Mouse (Mus musculus): ENCODE data around the gene Eif2b1. TPM values are rescaled to one million over a fixed set of nuclear protein-coding genes. Genes with fewer than 3 reads are reported as not detected.
"Not testable (repeated sequence)": the region's sequence is repeated elsewhere in the genome, so short reads cannot be mapped to it uniquely, and the experiment has no call there.

Eif2b1 gene
- polyA plus RNA-seq, 1 experiment from 2014 or later = 76.3 TPM

- Histone ChIP-seq H3K27me3 (no peaks in the 10 kb centered on the region), H3K9me3 (no peaks in the 10 kb centered on the region), H3K36me3 (peaks cover 41% of the 10 kb centered on the region), H3K4me2 (peak overlapping the region; percentile 97), H3K4me3 (peak overlapping the region; percentile 74), H3K27ac (no peak overlapping the region), H3K9ac (peak overlapping the region; percentile 74), H3K4me1 (peaks cover 15% of the 10 kb centered on the region)
- peak; percentile 99 for ATAC-seq (ENCODE audit: insufficient number of reproducible peaks, insufficient read depth, low FRiP score, low TSS enrichment, low read depth)
- 7% methylated on average over 30 of the region's 30 CpGs for WGBS
Observed at GRCm38 (mm10) chr5:124598224-124599174, 19.6 kb upstream of the Eif2b1 start.

- 88% methylated on average over 3 of the region's 3 CpGs for WGBS
- no peaks in the 10 kb centered on the region for H3K9me3 ChIP-seq
- H3K27me3 ChIP-seq = no peaks in the 10 kb centered on the region
- ATAC-seq (ENCODE audit: insufficient number of reproducible peaks, insufficient read depth, low FRiP score, low TSS enrichment, low read depth) = no peak
- H3K9ac ChIP-seq = peak overlapping the region; percentile 7; the same call in 1 of the 2 replicates
- no peak overlapping the region for H3K4me2 ChIP-seq
- H3K4me1 ChIP-seq = no peaks in the 10 kb centered on the region
- no peak overlapping the region for H3K27ac ChIP-seq
- no peak overlapping the region for H3K4me3 ChIP-seq
- H3K36me3 ChIP-seq = peaks cover 87% of the 10 kb centered on the region
Observed at GRCm38 (mm10) chr5:124592768-124593167, 13.8 kb upstream of the Eif2b1 start.

- Histone ChIP-seq H3K4me1 (peaks cover 23% of the 10 kb centered on the region), H3K36me3 (peaks cover 47% of the 10 kb centered on the region), H3K9me3 (no peaks in the 10 kb centered on the region), H3K9ac (no peak overlapping the region), H3K27ac (no peak overlapping the region), H3K27me3 (no peaks in the 10 kb centered on the region), H3K4me2 (no peak overlapping the region), H3K4me3 (no peak overlapping the region)
- no peak for ATAC-seq (ENCODE audit: insufficient number of reproducible peaks, insufficient read depth, low FRiP score, low TSS enrichment, low read depth)
- WGBS = 93% methylated on average over 5 of the region's 5 CpGs
Observed at GRCm38 (mm10) chr5:124582515-124582914, 3.6 kb upstream of the Eif2b1 start.

GRCm38 (mm10) chr5:124575467-124575866 is 3.5 kb downstream of the Eif2b1 start:
- H3K36me3 ChIP-seq = peaks cover 68% of the 10 kb centered on the region
- H3K27ac ChIP-seq = no peak overlapping the region
- no peaks in the 10 kb centered on the region for H3K27me3 ChIP-seq
- no peak overlapping the region for H3K4me2 ChIP-seq
- H3K9ac ChIP-seq = no peak overlapping the region
- no peaks in the 10 kb centered on the region for H3K9me3 ChIP-seq
- ATAC-seq (ENCODE audit: insufficient number of reproducible peaks, insufficient read depth, low FRiP score, low TSS enrichment, low read depth) = no peak
- H3K4me1 ChIP-seq = peaks cover 22% of the 10 kb centered on the region
- H3K4me3 ChIP-seq = no peak overlapping the region
- 93% methylated on average over 7 of the region's 7 CpGs for WGBS

GRCm38 (mm10) chr5:124571068-124571467 is 7.9 kb downstream of the Eif2b1 start:
- WGBS = 85% methylated on average over 12 of the region's 12 CpGs
- H3K9ac ChIP-seq = no peak overlapping the region; the same call in 1 of the 2 replicates
- no peak overlapping the region for H3K4me3 ChIP-seq
- H3K4me2 ChIP-seq = no peak overlapping the region
- H3K27me3 ChIP-seq = no peaks in the 10 kb centered on the region
- no peak overlapping the region for H3K27ac ChIP-seq
- no peaks in the 10 kb centered on the region for H3K4me1 ChIP-seq
- no peak for ATAC-seq (ENCODE audit: insufficient number of reproducible peaks, insufficient read depth, low FRiP score, low TSS enrichment, low read depth)
- H3K36me3 ChIP-seq = peaks cover 99% of the 10 kb centered on the region
- no peaks in the 10 kb centered on the region for H3K9me3 ChIP-seq

- no peak overlapping the region for H3K27ac ChIP-seq
- 76% methylated on average over 1 of the region's 1 CpGs for WGBS
- peaks cover 14% of the 10 kb centered on the region for H3K4me1 ChIP-seq
- no peak overlapping the region for H3K9ac ChIP-seq
- H3K4me3 ChIP-seq = no peak overlapping the region
- H3K4me2 ChIP-seq = no peak overlapping the region
- no peaks in the 10 kb centered on the region for H3K27me3 ChIP-seq
- H3K9me3 ChIP-seq = no peaks in the 10 kb centered on the region
- no peak for ATAC-seq (ENCODE audit: insufficient number of reproducible peaks, insufficient read depth, low FRiP score, low TSS enrichment, low read depth)
- H3K36me3 ChIP-seq = peaks cover 60% of the 10 kb centered on the region
Observed at GRCm38 (mm10) chr5:124555145-124555544, 23.8 kb downstream of the Eif2b1 start.

GRCm38 (mm10) chr5:124553607-124554006 is 25.3 kb downstream of the Eif2b1 start:
- peak overlapping the region; percentile 78 for H3K4me2 ChIP-seq
- H3K27ac ChIP-seq = no peak overlapping the region
- no peaks in the 10 kb centered on the region for H3K9me3 ChIP-seq
- ATAC-seq (ENCODE audit: insufficient number of reproducible peaks, insufficient read depth, low FRiP score, low TSS enrichment, low read depth) = no peak
- peak overlapping the region; percentile 90 for H3K4me3 ChIP-seq
- H3K27me3 ChIP-seq = no peaks in the 10 kb centered on the region
- H3K9ac ChIP-seq = peak overlapping the region; percentile 80; the same call in 1 of the 2 replicates
- H3K36me3 ChIP-seq = peaks cover 47% of the 10 kb centered on the region
- 48% methylated on average over 6 of the region's 6 CpGs for WGBS
- peaks cover 14% of the 10 kb centered on the region for H3K4me1 ChIP-seq

GRCm38 (mm10) chr5:124552558-124553307 is 26.2 kb downstream of the Eif2b1 start, which contains the start of gene Ddx55:
Gene Ddx55, plus strand, starts transcription at chr5:124552864.
- peaks cover 47% of the 10 kb centered on the region for H3K36me3 ChIP-seq
- H3K27ac ChIP-seq = peak within 1 kb of the TSS; percentile 85
- under 1% methylated on average over 66 of the region's 66 CpGs for WGBS
- H3K4me1 ChIP-seq = peaks cover 14% of the 10 kb centered on the region
- peak within 1 kb of the TSS; percentile 90 for H3K4me3 ChIP-seq
- peak within 1 kb of the TSS; percentile 78 for H3K4me2 ChIP-seq
- H3K9me3 ChIP-seq = no peaks in the 10 kb centered on the region
- no peaks in the 10 kb centered on the region for H3K27me3 ChIP-seq
- peak within 1 kb of the TSS; percentile 80 for H3K9ac ChIP-seq
- ATAC-seq (ENCODE audit: insufficient number of reproducible peaks, insufficient read depth, low FRiP score, low TSS enrichment, low read depth) = peak; percentile 83

- H3K9me3 ChIP-seq = no peaks in the 10 kb centered on the region
- H3K36me3 ChIP-seq = peaks cover 49% of the 10 kb centered on the region
- H3K9ac ChIP-seq = peak overlapping the region; percentile 80
- H3K4me2 ChIP-seq = peak overlapping the region; percentile 78
- 6% methylated on average over 9 of the region's 9 CpGs for WGBS
- peak overlapping the region; percentile 90 for H3K4me3 ChIP-seq
- peak overlapping the region; percentile 85; the same call in 1 of the 2 replicates for H3K27ac ChIP-seq
- ATAC-seq (ENCODE audit: insufficient number of reproducible peaks, insufficient read depth, low FRiP score, low TSS enrichment, low read depth) = no peak
- H3K4me1 ChIP-seq = peaks cover 14% of the 10 kb centered on the region
- H3K27me3 ChIP-seq = no peaks in the 10 kb centered on the region
Observed at GRCm38 (mm10) chr5:124552094-124552472, 26.8 kb downstream of the Eif2b1 start.

GRCm38 (mm10) chr5:124551349-124552093 is 27.4 kb downstream of the Eif2b1 start:
- peak overlapping the region; percentile 85; the same call in 1 of the 2 replicates for H3K27ac ChIP-seq
- peak overlapping the region; percentile 80 for H3K9ac ChIP-seq
- H3K4me2 ChIP-seq = peak overlapping the region; percentile 78

GRCm38 (mm10) chr5:124550737-124551136 is 28.2 kb downstream of the Eif2b1 start:
- not testable (repeated sequence) for H3K9ac ChIP-seq; H3K4me2 ChIP-seq; H3K4me3 ChIP-seq; H3K9me3 ChIP-seq; H3K27ac ChIP-seq; ATAC-seq (ENCODE audit: insufficient number of reproducible peaks, insufficient read depth, low FRiP score, low TSS enrichment, low read depth); H3K27me3 ChIP-seq
- WGBS = 84% methylated on average over 4 of the region's 4 CpGs
- Histone ChIP-seq H3K4me1 (peaks cover 14% of the 10 kb centered on the region), H3K36me3 (peaks cover 50% of the 10 kb centered on the region)

More at GRCm38 (mm10) chr5:124551349-124552093, 27.4 kb downstream of the Eif2b1 start:
- peaks cover 14% of the 10 kb centered on the region for H3K4me1 ChIP-seq
- 30% methylated on average over 5 of the region's 5 CpGs for WGBS
- H3K27me3 ChIP-seq; H3K9me3 ChIP-seq; ATAC-seq (ENCODE audit: insufficient number of reproducible peaks, insufficient read depth, low FRiP score, low TSS enrichment, low read depth): not testable (repeated sequence)
- H3K36me3 ChIP-seq = peaks cover 48% of the 10 kb centered on the region
- peak overlapping the region; percentile 90 for H3K4me3 ChIP-seq
